Mouse (Mus musculus) liver, adult 2 months (tissue): ENCODE data around the gene Rap1gds1.

Experiments used
- CTCF ChIP-seq: fragments of 200-500 bp; IDR thresholded peaks from 2 replicates; pipeline ENCODE4 v1.5.1; 2011; ENCODE audit warnings: low read depth, low read length, control low read depth
- POLR2A ChIP-seq: fragments of 200-500 bp; IDR thresholded peaks from 2 replicates; pipeline ENCODE4 v1.6.1; 2011; ENCODE audit warnings: low read length, control low read depth; ENCODE audit not compliant: insufficient read depth; ENCODE audit errors: extremely low read depth

GRCm38 (mm10) chr3:138955220-138955619, 119.8 kb downstream of the Rap1gds1 start:
- TF ChIP-seq CTCF = no peak
- TF ChIP-seq POLR2A = no peak
